Mouse (Mus musculus) CH12.LX (cell line): ENCODE measurements around the gene Psmb8. TPM values are rescaled to one million over a fixed set of nuclear protein-coding genes. Genes with fewer than 3 reads are reported as not detected.

Experiments used
- DNase-seq: peaks from one replicate; pipeline ENCODE4 v3.0.0-alpha.2; 2013; ENCODE audit errors: extremely low read depth
- H3K27ac ChIP-seq: 2 replicates; pipeline ENCODE4 v1.5.1; 2012; ENCODE audit warnings: low read depth, mild to moderate bottlenecking, control low read depth, moderate library complexity; ENCODE audit not compliant: insufficient read depth
- H3K27me3 ChIP-seq: replicated peaks from 2 replicates; pipeline ENCODE3; 2012; ENCODE audit warnings: inconsistent platforms
- H3K36me3 ChIP-seq, 2 experiments: replicated peaks in 1 of 2; 2 replicates each; pipeline versions ENCODE3 to v1.6.1; 2012; ENCODE audit warnings: inconsistent platforms in 1 of 2, low read length in 1 of 2, mild to moderate bottlenecking in 1 of 2, mixed read lengths in 1 of 2, moderate library complexity in 1 of 2; ENCODE audit not compliant: control insufficient read depth in 1 of 2, insufficient read depth in 1 of 2
- H3K4me1 ChIP-seq, 2 experiments: 2 replicates each; pipeline ENCODE4 v1.6.1; 2012; ENCODE audit warnings: inconsistent platforms in 1 of 2, moderate library complexity in 1 of 2; ENCODE audit not compliant: insufficient read depth in 2 of 2, control insufficient read depth in 1 of 2
- H3K4me2 ChIP-seq: 2 replicates; pipeline ENCODE4 v1.6.1; 2012; ENCODE audit warnings: low read depth, mild to moderate bottlenecking, control low read depth; ENCODE audit not compliant: poor library complexity, insufficient read depth, severe bottlenecking
- H3K4me3 ChIP-seq, 3 experiments: fragments of 150-350 bp in 1 of 3; sonication (generic) in 1 of 3; replicated peaks in 1 of 3; 2 replicates each; pipeline versions ENCODE3 to v1.5.1; 2011 to 2012; ENCODE audit warnings: low read depth in 2 of 3, low read length in 2 of 3, mild to moderate bottlenecking in 2 of 3, moderate library complexity in 2 of 3, control low read depth in 1 of 3, improper control_type of control experiment in 1 of 3, inconsistent platforms in 1 of 3, mixed read lengths in 1 of 3; ENCODE audit not compliant: poor library complexity in 1 of 3
- H3K79me2 ChIP-seq: replicated peaks from 2 replicates; pipeline ENCODE4 v1.6.1; 2012; ENCODE audit warnings: mild to moderate bottlenecking, moderate library complexity; ENCODE audit not compliant: control insufficient read depth, poor library complexity, insufficient read depth, severe bottlenecking; ENCODE audit errors: extremely low read depth
- H3K9ac ChIP-seq: 2 replicates; pipeline ENCODE4 v1.6.1; 2012; ENCODE audit warnings: low read depth, mild to moderate bottlenecking, control low read depth, moderate library complexity; ENCODE audit not compliant: insufficient read depth
- H3K9me3 ChIP-seq: replicated peaks from 2 replicates; pipeline ENCODE3; 2012; ENCODE audit warnings: low read length, inconsistent platforms, mixed read lengths
- BHLHE40 ChIP-seq: IDR thresholded peaks from 2 replicates; pipeline ENCODE4 v1.6.1; 2011; ENCODE audit warnings: mild to moderate bottlenecking, low read depth, low read length, improper control_type of control experiment
- CTCF ChIP-seq, 2 experiments: IDR thresholded peaks in 1 of 2; conservative IDR thresholded peaks in 1 of 2; 2 replicates each; pipeline ENCODE4 v1.5.1; 2011 to 2012; ENCODE audit warnings: low read depth in 2 of 2, low read length in 2 of 2, improper control_type of control experiment in 1 of 2, inconsistent platforms in 1 of 2, mild to moderate bottlenecking in 1 of 2, moderate library complexity in 1 of 2
- E2F4 ChIP-seq: IDR thresholded peaks from 2 replicates; pipeline ENCODE4 v1.6.1; 2011; ENCODE audit warnings: low read depth, low read length, improper control_type of control experiment; ENCODE audit not compliant: insufficient replicate concordance
- GABPA ChIP-seq: IDR thresholded peaks from 2 replicates; pipeline ENCODE4 v1.6.1; 2012; ENCODE audit warnings: low read depth, low read length, improper control_type of control experiment, inconsistent platforms; ENCODE audit not compliant: insufficient replicate concordance
- HCFC1 ChIP-seq: IDR thresholded peaks from 2 replicates; pipeline ENCODE4 v1.6.1; 2012; ENCODE audit warnings: low read depth, mild to moderate bottlenecking, inconsistent platforms, low read length, improper control_type of control experiment
- IRF4 ChIP-seq: IDR thresholded peaks from 2 replicates; pipeline ENCODE4 v1.6.1; 2014; ENCODE audit warnings: low read depth, mild to moderate bottlenecking, inconsistent platforms, low read length, improper control_type of control experiment
- JUND ChIP-seq: conservative IDR thresholded peaks from 2 replicates; pipeline ENCODE4 v1.6.1; 2011; ENCODE audit warnings: low read depth, low read length, improper control_type of control experiment
- KAT2A ChIP-seq: IDR thresholded peaks from 2 replicates; pipeline ENCODE4 v1.6.1; 2012; ENCODE audit warnings: low read length, improper control_type of control experiment, inconsistent platforms; ENCODE audit not compliant: insufficient replicate concordance
- MAFK ChIP-seq: IDR thresholded peaks from 2 replicates; pipeline ENCODE4 v1.6.1; 2011; ENCODE audit warnings: low read length, improper control_type of control experiment; ENCODE audit not compliant: insufficient replicate concordance
- MEF2A ChIP-seq: IDR thresholded peaks from 2 replicates; pipeline ENCODE4 v1.6.1; 2014; ENCODE audit warnings: low read depth, mild to moderate bottlenecking, inconsistent platforms, low read length, improper control_type of control experiment, borderline replicate concordance
- MYC ChIP-seq: IDR thresholded peaks from 2 replicates; pipeline ENCODE4 v1.6.1; 2011; ENCODE audit warnings: low read depth, mild to moderate bottlenecking, improper control_type of control experiment, low read length
- NELFE ChIP-seq: IDR thresholded peaks from 2 replicates; pipeline ENCODE4 v1.6.1; 2011; ENCODE audit warnings: low read depth, low read length, improper control_type of control experiment
- NRF1 ChIP-seq: IDR thresholded peaks from 2 replicates; pipeline ENCODE4 v1.6.1; 2014; ENCODE audit warnings: low read depth, mild to moderate bottlenecking, inconsistent platforms, low read length, improper control_type of control experiment, moderate library complexity
- PAX5 ChIP-seq: IDR thresholded peaks from 2 replicates; pipeline ENCODE4 v1.6.1; 2012; ENCODE audit warnings: low read length, inconsistent platforms, mixed read lengths
- POLR2A ChIP-seq: IDR thresholded peaks from 2 replicates; pipeline ENCODE4 v1.6.1; 2011; ENCODE audit warnings: low read depth, mild to moderate bottlenecking, improper control_type of control experiment, low read length
- RAD21 ChIP-seq: IDR thresholded peaks from 2 replicates; pipeline ENCODE4 v1.6.1; 2011; ENCODE audit warnings: low read depth, mild to moderate bottlenecking, low read length, improper control_type of control experiment, moderate library complexity
- RCOR1 ChIP-seq: conservative IDR thresholded peaks from 2 replicates; pipeline ENCODE4 v1.6.1; 2012; ENCODE audit warnings: low read depth, mild to moderate bottlenecking, inconsistent platforms, low read length, improper control_type of control experiment
- SMC3 ChIP-seq: IDR thresholded peaks from 2 replicates; pipeline ENCODE4 v1.6.1; 2011; ENCODE audit warnings: low read depth, low read length, improper control_type of control experiment
- TBP ChIP-seq: conservative IDR thresholded peaks from 2 replicates; pipeline ENCODE4 v1.6.1; 2011; ENCODE audit warnings: low read depth, low read length, improper control_type of control experiment
- TCF12 ChIP-seq: IDR thresholded peaks from 2 replicates; pipeline ENCODE4 v1.6.1; 2014; ENCODE audit warnings: low read depth, mild to moderate bottlenecking, inconsistent platforms, low read length, improper control_type of control experiment
- UBTF ChIP-seq: IDR thresholded peaks from 2 replicates; pipeline ENCODE4 v1.6.1; 2012; ENCODE audit warnings: low read depth, mild to moderate bottlenecking, inconsistent platforms, low read length, improper control_type of control experiment, moderate library complexity
- USF1 ChIP-seq: IDR thresholded peaks from 2 replicates; pipeline ENCODE4 v1.6.1; 2014; ENCODE audit warnings: low read depth, mild to moderate bottlenecking, inconsistent platforms, low read length, improper control_type of control experiment
- USF2 ChIP-seq: conservative IDR thresholded peaks from 2 replicates; pipeline ENCODE4 v1.6.1; 2011; ENCODE audit warnings: low read depth, low read length, improper control_type of control experiment
- ZC3H11A ChIP-seq: IDR thresholded peaks from 2 replicates; pipeline ENCODE4 v1.6.1; 2012; ENCODE audit warnings: low read depth, mild to moderate bottlenecking, inconsistent platforms, low read length, improper control_type of control experiment
- ZKSCAN1 ChIP-seq: IDR thresholded peaks from 2 replicates; pipeline ENCODE4 v1.6.1; 2012; ENCODE audit warnings: low read depth, inconsistent platforms, low read length, improper control_type of control experiment, borderline replicate concordance
- ZNF384 ChIP-seq: IDR thresholded peaks from 2 replicates; pipeline ENCODE4 v1.6.1; 2012; ENCODE audit warnings: low read depth, low read length, improper control_type of control experiment, inconsistent platforms
- dilution Hi-C: fragments of 300-500 bp; cut with MboI; formaldehyde crosslinking; loops from 2 replicates; pipeline ENCODE4 v1.14.3; 2020; ENCODE audit warnings: low sequenced_read_pairs; ENCODE audit not compliant: extremely low pct_unique_long_range_greater_than_20kb, extremely low pct_ligation_motif_present
- in situ Hi-C: fragments of 300-500 bp; cut with MboI; formaldehyde crosslinking; loops from 3 replicates; pipeline ENCODE4 v1.14.3; 2019; ENCODE audit warnings: low sequenced_read_pairs, low pct_ligation_motif_present, low pct_unique_long_range_greater_than_20kb, mixed read lengths
- polyA plus RNA-seq: library from polyadenylated mRNA; unstranded; fragments of >175 nt; gene quantifications from 2 replicates; pipeline ENCODE4 v1.2.1, GENCODE M21; 2012; ENCODE audit warnings: low read depth; ENCODE audit not compliant: insufficient read length
- total RNA-seq, 2 experiments: library from RNA; depleted of rRNA; stranded (reverse); fragments of 300-350 nt in 1 of 2; fragments of >200 nt in 1 of 2; gene quantifications; 2 replicates each; pipeline ENCODE4 v1.2.3; 2012 to 2014

Psmb8 gene
- total and polyA plus RNA-seq, 3 experiments, result 652 to 989 (median 857) TPM

- Histone ChIP-seq H3K27me3 (no peaks in the 10 kb centered on the region), H3K4me3 (no peak overlapping the region), H3K36me3 (peaks cover 0 to 5% of the 10 kb centered on the region in 2 experiments), H3K79me2 (no peaks in the 10 kb centered on the region), H3K27ac (no peak overlapping the region), H3K9me3 (no peaks in the 10 kb centered on the region), H3K4me2 (no peak overlapping the region), H3K9ac (no peak overlapping the region), H3K4me1 (peaks cover 0 to 31% of the 10 kb centered on the region in 2 experiments; a peak in 2 of 4 replicates)
- in situ Hi-C loops, result loop anchor here (5.0 to 10.0 kb wide), 3 partner anchors 97 to 305 kb away; no protein-coding TSS in a partner anchor
- dilution Hi-C loops, result no loop called here
- no peak for TF ChIP-seq PAX5
- no peak for TF ChIP-seq JUND
- TF ChIP-seq HCFC1, result no peak
- TF ChIP-seq SMC3, result peak; percentile 91
- no peak for TF ChIP-seq KAT2A
- TF ChIP-seq ZNF384, result no peak
- TF ChIP-seq MEF2A, result 0 out of 2 replicates have a peak, but pooled peaks have one; percentile 25
- TF ChIP-seq RAD21, result peak; percentile 84
- no peak for TF ChIP-seq TCF12
- TF ChIP-seq NRF1, result no peak
- no peak for TF ChIP-seq USF2
- TF ChIP-seq GABPA, result no peak
- TF ChIP-seq USF1, result no peak
- TF ChIP-seq POLR2A, result no peak
- TF ChIP-seq TBP, result no peak
- no peak for TF ChIP-seq ZKSCAN1
- TF ChIP-seq RCOR1, result no peak
- TF ChIP-seq E2F4, result no peak
- peak; percentile 28; the same call in 1 of the 2 replicates for TF ChIP-seq ZC3H11A
- TF ChIP-seq MYC, result peak; percentile 50; the same call in 1 of the 2 replicates
- TF ChIP-seq NELFE, result no peak
- no peak for TF ChIP-seq UBTF
- TF ChIP-seq BHLHE40, result no peak
- no peak for TF ChIP-seq IRF4
- TF ChIP-seq CTCF (conservative IDR thresholded peaks at IDR 0.05 in 1 of 2, IDR thresholded peaks at IDR 0.05 in 1 of 2; ENCODE audit: low read depth in 2 of 2, low read length in 2 of 2), result peak; percentile 79 to 89
- TF ChIP-seq MAFK, result no peak
- peak; percentile 80 for DNase-seq
Observed at GRCm38 (mm10) chr17:34249878-34250277, 52.4 kb downstream of the Psmb8 start.

Other genes starting within 250 kb of the Psmb8 start
Only the 20 nearest of the 25 such genes appear.
- gene Ring1, start 173.0 kb upstream of the Psmb8 start, total RNA-seq (2012; rRNA removed), result 8.6 and 11.9 TPM in 2 replicates
- 11.5 and 13.7 TPM in 2 replicates for gene Ring1, start 173.0 kb upstream of the Psmb8 start, total RNA-seq (2014; rRNA removed)
- gene Ring1, start 173.0 kb upstream of the Psmb8 start, polyA plus RNA-seq, result 18.0 and 23.1 TPM in 2 replicates
- 44.8 and 47.1 TPM in 2 replicates for gene H2-Ke6, start 169.7 kb upstream of the Psmb8 start, total RNA-seq (2012; rRNA removed)
- gene H2-Ke6, start 169.7 kb upstream of the Psmb8 start, total RNA-seq (2014; rRNA removed), result 20.4 and 20.8 TPM in 2 replicates
- gene H2-Ke6, start 169.7 kb upstream of the Psmb8 start, polyA plus RNA-seq, result 31.7 and 34.5 TPM in 2 replicates
- gene Slc39a7, start 166.0 kb upstream of the Psmb8 start, total RNA-seq (2012; rRNA removed), result 116 and 160 TPM in 2 replicates
- gene Slc39a7, start 166.0 kb upstream of the Psmb8 start, total RNA-seq (2014; rRNA removed), result 96.8 and 97.2 TPM in 2 replicates
- 105 and 108 TPM in 2 replicates for gene Slc39a7, start 166.0 kb upstream of the Psmb8 start, polyA plus RNA-seq
- 42.7 and 47.7 TPM in 2 replicates for gene Rxrb, start 165.9 kb upstream of the Psmb8 start, total RNA-seq (2012; rRNA removed)
- gene Rxrb, start 165.9 kb upstream of the Psmb8 start, total RNA-seq (2014; rRNA removed), result 27.0 and 27.4 TPM in 2 replicates
- gene Rxrb, start 165.9 kb upstream of the Psmb8 start, polyA plus RNA-seq, result 36.9 and 41.4 TPM in 2 replicates
- gene Col11a2, start 158.3 kb upstream of the Psmb8 start, total RNA-seq (2012; rRNA removed), result 6.0 and 7.6 TPM in 2 replicates
- gene Col11a2, start 158.3 kb upstream of the Psmb8 start, total RNA-seq (2014; rRNA removed), result 3.0 and 4.5 TPM in 2 replicates
- 5.8 and 7.2 TPM in 2 replicates for gene Col11a2, start 158.3 kb upstream of the Psmb8 start, polyA plus RNA-seq
- 16.1 and 21.5 TPM in 2 replicates for gene H2-Oa, start 105.4 kb upstream of the Psmb8 start, total RNA-seq (2012; rRNA removed)
- gene H2-Oa, start 105.4 kb upstream of the Psmb8 start, total RNA-seq (2014; rRNA removed), result 32.8 and 42.7 TPM in 2 replicates
- gene H2-Oa, start 105.4 kb upstream of the Psmb8 start, polyA plus RNA-seq, result 30.5 and 40.4 TPM in 2 replicates
- gene H2-DMa, start 78.2 kb upstream of the Psmb8 start, total RNA-seq (2012; rRNA removed), result 67.7 and 77.4 TPM in 2 replicates
- gene H2-DMa, start 78.2 kb upstream of the Psmb8 start, total RNA-seq (2014; rRNA removed), result 114 and 119 TPM in 2 replicates
- gene H2-DMa, start 78.2 kb upstream of the Psmb8 start, polyA plus RNA-seq, result 82.5 and 112 TPM in 2 replicates
- 101 and 125 TPM in 2 replicates for gene Brd2, start 75.1 kb upstream of the Psmb8 start, total RNA-seq (2012; rRNA removed)
- gene Brd2, start 75.1 kb upstream of the Psmb8 start, total RNA-seq (2014; rRNA removed), result 137 and 141 TPM in 2 replicates
- gene Brd2, start 75.1 kb upstream of the Psmb8 start, polyA plus RNA-seq, result 247 and 252 TPM in 2 replicates
- gene H2-DMb2, start 54.4 kb upstream of the Psmb8 start, total RNA-seq (2012; rRNA removed), result 107 and 135 TPM in 2 replicates
- 173 and 199 TPM in 2 replicates for gene H2-DMb2, start 54.4 kb upstream of the Psmb8 start, total RNA-seq (2014; rRNA removed)
- 161 and 175 TPM in 2 replicates for gene H2-DMb2, start 54.4 kb upstream of the Psmb8 start, polyA plus RNA-seq
- 60.7 and 67.0 TPM in 2 replicates for gene H2-DMb1, start 44.6 kb upstream of the Psmb8 start, total RNA-seq (2012; rRNA removed)
- 77.4 and 102 TPM in 2 replicates for gene H2-DMb1, start 44.6 kb upstream of the Psmb8 start, total RNA-seq (2014; rRNA removed)
- gene H2-DMb1, start 44.6 kb upstream of the Psmb8 start, polyA plus RNA-seq, result 147 and 149 TPM in 2 replicates
- 164 and 184 TPM in 2 replicates for gene Tap1, start 10.2 kb upstream of the Psmb8 start, total RNA-seq (2012; rRNA removed)
- 90.1 and 102 TPM in 2 replicates for gene Tap1, start 10.2 kb upstream of the Psmb8 start, total RNA-seq (2014; rRNA removed)
- 157 and 161 TPM in 2 replicates for gene Tap1, start 10.2 kb upstream of the Psmb8 start, polyA plus RNA-seq
- gene Psmb9, start 10.0 kb upstream of the Psmb8 start, total RNA-seq (2012; rRNA removed), result 435 and 547 TPM in 2 replicates
- 156 and 159 TPM in 2 replicates for gene Psmb9, start 10.0 kb upstream of the Psmb8 start, total RNA-seq (2014; rRNA removed)
- gene Psmb9, start 10.0 kb upstream of the Psmb8 start, polyA plus RNA-seq, result 192 and 196 TPM in 2 replicates
- 110 and 116 TPM in 2 replicates for gene Tap2, start 5.8 kb downstream of the Psmb8 start, total RNA-seq (2012; rRNA removed)
- 54.8 and 62.2 TPM in 2 replicates for gene Tap2, start 5.8 kb downstream of the Psmb8 start, total RNA-seq (2014; rRNA removed)
- 121 and 124 TPM in 2 replicates for gene Tap2, start 5.8 kb downstream of the Psmb8 start, polyA plus RNA-seq
- 8.4 and 13.7 TPM in 2 replicates for gene H2-Ob, start 41.2 kb downstream of the Psmb8 start, total RNA-seq (2012; rRNA removed)
- gene H2-Ob, start 41.2 kb downstream of the Psmb8 start, total RNA-seq (2014; rRNA removed), result 31.9 and 39.7 TPM in 2 replicates
- 19.9 and 27.2 TPM in 2 replicates for gene H2-Ob, start 41.2 kb downstream of the Psmb8 start, polyA plus RNA-seq
- gene H2-Ab1, start 60.0 kb downstream of the Psmb8 start, total RNA-seq (2012; rRNA removed), result 114 and 158 TPM in 2 replicates
- gene H2-Ab1, start 60.0 kb downstream of the Psmb8 start, total RNA-seq (2014; rRNA removed), result 105 and 119 TPM in 2 replicates
- 634 and 699 TPM in 2 replicates for gene H2-Ab1, start 60.0 kb downstream of the Psmb8 start, polyA plus RNA-seq
- gene H2-Aa, start 90.1 kb downstream of the Psmb8 start, total RNA-seq (2012; rRNA removed), result 385 and 450 TPM in 2 replicates
- 481 and 488 TPM in 2 replicates for gene H2-Aa, start 90.1 kb downstream of the Psmb8 start, total RNA-seq (2014; rRNA removed)
- gene H2-Aa, start 90.1 kb downstream of the Psmb8 start, polyA plus RNA-seq, result 930 and 958 TPM in 2 replicates
- gene H2-Eb1, start 108.1 kb downstream of the Psmb8 start, total RNA-seq (2012; rRNA removed), result 574 and 629 TPM in 2 replicates
- 511 and 534 TPM in 2 replicates for gene H2-Eb1, start 108.1 kb downstream of the Psmb8 start, total RNA-seq (2014; rRNA removed)
- 898 and 899 TPM in 2 replicates for gene H2-Eb1, start 108.1 kb downstream of the Psmb8 start, polyA plus RNA-seq
- 5.8 and 6.8 TPM in 2 replicates for gene H2-Eb2, start 127.9 kb downstream of the Psmb8 start, total RNA-seq (2012; rRNA removed)
- 10.9 and 12.2 TPM in 2 replicates for gene H2-Eb2, start 127.9 kb downstream of the Psmb8 start, total RNA-seq (2014; rRNA removed)
- gene H2-Eb2, start 127.9 kb downstream of the Psmb8 start, polyA plus RNA-seq, result 10.2 and 11.4 TPM in 2 replicates
- 1.1 and 1.2 TPM in 2 replicates for gene Btnl2, start 157.1 kb downstream of the Psmb8 start, total RNA-seq (2012; rRNA removed)
- 1.9 and 2.0 TPM in 2 replicates for gene Btnl2, start 157.1 kb downstream of the Psmb8 start, total RNA-seq (2014; rRNA removed)
- gene Btnl2, start 157.1 kb downstream of the Psmb8 start, polyA plus RNA-seq, result 4.8 and 5.6 TPM in 2 replicates
- gene Btnl1, start 179.4 kb downstream of the Psmb8 start, total RNA-seq (2012; rRNA removed), result 0.08 TPM in 1 of 2 replicates, not detected in the other
- gene Btnl1, start 179.4 kb downstream of the Psmb8 start, total RNA-seq (2014; rRNA removed), result 0.14 TPM in 1 of 2 replicates, not detected in the other
- 0.11 TPM in 1 of 2 replicates, not detected in the other for gene Btnl1, start 179.4 kb downstream of the Psmb8 start, polyA plus RNA-seq